Mouse (Mus musculus): Measurements from ENCODE around the gene Lpcat1. TPM values are rescaled to one million over a fixed set of nuclear protein-coding genes. Genes with fewer than 3 reads are reported as not detected.

Lpcat1 gene
- polyA plus RNA-seq, 1 experiment from 2014 or later, result 26.6 TPM

DNA sequence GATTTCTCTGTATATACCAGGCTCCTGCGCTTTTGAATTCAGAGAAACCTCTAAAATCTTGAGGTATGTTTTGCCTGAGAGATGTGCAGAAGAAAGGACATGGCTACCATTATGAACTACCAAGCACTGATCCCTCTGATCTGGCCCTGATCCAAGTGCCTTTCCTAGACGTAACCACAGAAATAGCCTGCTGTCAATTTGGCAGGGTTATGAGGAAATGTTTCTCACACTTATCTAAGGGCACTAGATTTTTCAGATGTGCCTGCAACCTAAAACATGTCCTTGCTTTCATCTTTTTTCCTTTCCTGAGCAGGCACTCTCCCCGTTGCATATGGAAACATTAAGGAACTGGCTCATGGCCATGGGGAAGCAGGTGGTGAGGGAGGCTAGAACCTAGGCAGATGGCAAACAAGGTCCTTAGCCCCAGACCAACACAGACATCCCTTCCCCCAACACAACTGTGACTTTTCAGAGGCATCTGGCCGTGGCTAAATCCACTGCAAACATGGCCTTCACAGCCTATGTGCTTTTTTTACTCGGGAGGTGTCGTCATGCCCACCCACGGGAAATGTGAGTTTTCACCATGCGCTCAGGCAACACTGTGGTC, 23.7 kb downstream of the Lpcat1 start:
- Histone ChIP-seq H3K36me3 (ENCODE audit: control insufficient read depth, insufficient read depth, low read length) (peaks cover 19% of the 10 kb centered on the region), H3K27me3 (ENCODE audit: control insufficient read depth, insufficient read depth, low read length) (no peaks in the 10 kb centered on the region), H3K9ac (ENCODE audit: low read depth, low read length) (no peak overlapping the region), H3K4me1 (ENCODE audit: control insufficient read depth, insufficient read depth, low read length) (0 out of 2 replicates have a peak, but pooled peaks cover 4% of the 10 kb centered on the region), H3K4me3 (ENCODE audit: low read depth, low read length) (no peak overlapping the region), H3K4me2 (no peak overlapping the region), H3K27ac (ENCODE audit: low read depth, low read length) (no peak overlapping the region), H3K9me3 (replicated peaks; ENCODE audit: control insufficient read depth, low read length) (0 out of 2 replicates have a peak, but pooled peaks cover 2% of the 10 kb centered on the region)
- 78% methylated on average over 8 of the region's 8 CpGs for WGBS (ENCODE audit: insufficient replicate concordance)
- ATAC-seq (replicated peaks; ENCODE audit: insufficient number of reproducible peaks, low FRiP score, low TSS enrichment), result no peak

GRCm38 (mm10) chr13:73493183-73493582, 26.2 kb downstream of the Lpcat1 start:
- H3K27me3 ChIP-seq (ENCODE audit: control insufficient read depth, insufficient read depth, low read length), result no peaks in the 10 kb centered on the region
- no peak overlapping the region for H3K27ac ChIP-seq (ENCODE audit: low read depth, low read length)
- H3K4me1 ChIP-seq (ENCODE audit: control insufficient read depth, insufficient read depth, low read length), result 0 out of 2 replicates have a peak, but pooled peaks cover under 1% of the 10 kb centered on the region
- no peak overlapping the region for H3K4me3 ChIP-seq (ENCODE audit: low read depth, low read length)
- H3K9ac ChIP-seq (ENCODE audit: low read depth, low read length), result no peak overlapping the region
- ATAC-seq (replicated peaks; ENCODE audit: insufficient number of reproducible peaks, low FRiP score, low TSS enrichment), result no peak
- 87% methylated on average over 4 of the region's 4 CpGs for WGBS (ENCODE audit: insufficient replicate concordance)
- H3K4me2 ChIP-seq, result no peak overlapping the region
- H3K36me3 ChIP-seq (ENCODE audit: control insufficient read depth, insufficient read depth, low read length), result peaks cover 19% of the 10 kb centered on the region
- no peaks in the 10 kb centered on the region for H3K9me3 ChIP-seq (replicated peaks; ENCODE audit: control insufficient read depth, low read length)

GRCm38 (mm10) chr13:73494528-73494927, 27.5 kb downstream of the Lpcat1 start:
- Histone ChIP-seq H3K9me3 (replicated peaks; ENCODE audit: control insufficient read depth, low read length) (no peaks in the 10 kb centered on the region), H3K9ac (ENCODE audit: low read depth, low read length) (no peak overlapping the region), H3K4me1 (ENCODE audit: control insufficient read depth, insufficient read depth, low read length) (no peaks in the 10 kb centered on the region), H3K36me3 (ENCODE audit: control insufficient read depth, insufficient read depth, low read length) (peaks cover 18% of the 10 kb centered on the region), H3K27me3 (ENCODE audit: control insufficient read depth, insufficient read depth, low read length) (no peaks in the 10 kb centered on the region), H3K4me3 (ENCODE audit: low read depth, low read length) (no peak overlapping the region), H3K27ac (ENCODE audit: low read depth, low read length) (no peak overlapping the region), H3K4me2 (no peak overlapping the region)
- WGBS (ENCODE audit: insufficient replicate concordance), result 75% methylated on average over 9 of the region's 9 CpGs
- no peak for ATAC-seq (replicated peaks; ENCODE audit: insufficient number of reproducible peaks, low FRiP score, low TSS enrichment)

GRCm38 (mm10) chr13:73496137-73496536, 29.1 kb downstream of the Lpcat1 start:
- Histone ChIP-seq H3K9me3 (replicated peaks; ENCODE audit: control insufficient read depth, low read length) (no peaks in the 10 kb centered on the region), H3K9ac (ENCODE audit: low read depth, low read length) (no peak overlapping the region), H3K27ac (ENCODE audit: low read depth, low read length) (no peak overlapping the region), H3K4me1 (ENCODE audit: control insufficient read depth, insufficient read depth, low read length) (peaks cover 10% of the 10 kb centered on the region), H3K27me3 (ENCODE audit: control insufficient read depth, insufficient read depth, low read length) (no peaks in the 10 kb centered on the region), H3K4me3 (ENCODE audit: low read depth, low read length) (no peak overlapping the region), H3K36me3 (ENCODE audit: control insufficient read depth, insufficient read depth, low read length) (peaks cover 14% of the 10 kb centered on the region), H3K4me2 (no peak overlapping the region)
- no peak for ATAC-seq (replicated peaks; ENCODE audit: insufficient number of reproducible peaks, low FRiP score, low TSS enrichment)
- 68% methylated on average over 2 of the region's 2 CpGs for WGBS (ENCODE audit: insufficient replicate concordance)

GRCm38 (mm10) chr13:73499893-73500604, 33.1 kb downstream of the Lpcat1 start:
- no peaks in the 10 kb centered on the region for H3K9me3 ChIP-seq (replicated peaks; ENCODE audit: control insufficient read depth, low read length)
- peaks cover 13% of the 10 kb centered on the region for H3K36me3 ChIP-seq (ENCODE audit: control insufficient read depth, insufficient read depth, low read length)
- H3K4me1 ChIP-seq (ENCODE audit: control insufficient read depth, insufficient read depth, low read length), result peaks cover 10% of the 10 kb centered on the region
- peak overlapping the region; percentile 14; the same call in 1 of the 2 replicates for H3K4me2 ChIP-seq
- ATAC-seq (replicated peaks; ENCODE audit: insufficient number of reproducible peaks, low FRiP score, low TSS enrichment), result peak; percentile 89
- peak overlapping the region; percentile 84 for H3K27ac ChIP-seq (ENCODE audit: low read depth, low read length)
- no peak overlapping the region for H3K4me3 ChIP-seq (ENCODE audit: low read depth, low read length)
- H3K27me3 ChIP-seq (ENCODE audit: control insufficient read depth, insufficient read depth, low read length), result no peaks in the 10 kb centered on the region
- 44% methylated on average over 6 of the region's 6 CpGs for WGBS (ENCODE audit: insufficient replicate concordance)
- peak overlapping the region; percentile 49; the same call in 1 of the 2 replicates for H3K9ac ChIP-seq (ENCODE audit: low read depth, low read length)

DNA sequence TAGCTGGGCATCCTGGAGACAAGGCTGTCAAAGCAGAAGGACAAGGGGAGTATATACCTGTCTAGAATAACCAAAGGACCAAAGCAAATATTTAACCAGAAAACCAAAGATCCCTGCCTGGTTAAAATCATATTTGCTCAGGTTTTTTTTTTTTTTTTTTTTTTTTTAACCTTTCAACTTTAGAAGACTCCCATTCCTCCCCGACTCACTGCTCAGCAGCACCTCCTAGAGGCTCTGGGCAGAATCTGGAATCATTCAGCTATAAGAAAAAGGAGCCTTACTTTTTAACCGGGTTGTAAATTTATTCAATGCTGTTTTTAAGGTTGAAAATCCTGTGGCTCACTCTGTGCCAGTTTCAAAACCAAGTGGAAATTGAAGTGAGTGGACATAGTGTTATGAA, 35.7 kb downstream of the Lpcat1 start:
- no peaks in the 10 kb centered on the region for H3K9me3 ChIP-seq (replicated peaks; ENCODE audit: control insufficient read depth, low read length)
- H3K27ac ChIP-seq (ENCODE audit: low read depth, low read length), result no peak overlapping the region
- H3K27me3 ChIP-seq (ENCODE audit: control insufficient read depth, insufficient read depth, low read length), result no peaks in the 10 kb centered on the region
- H3K4me1 ChIP-seq (ENCODE audit: control insufficient read depth, insufficient read depth, low read length), result peaks cover 10% of the 10 kb centered on the region
- no peak for ATAC-seq (replicated peaks; ENCODE audit: insufficient number of reproducible peaks, low FRiP score, low TSS enrichment)
- no peak overlapping the region for H3K4me3 ChIP-seq (ENCODE audit: low read depth, low read length)
- 66% methylated on average over 2 of the region's 2 CpGs for WGBS (ENCODE audit: insufficient replicate concordance)
- no peak overlapping the region for H3K4me2 ChIP-seq
- peaks cover 5% of the 10 kb centered on the region for H3K36me3 ChIP-seq (ENCODE audit: control insufficient read depth, insufficient read depth, low read length)
- H3K9ac ChIP-seq (ENCODE audit: low read depth, low read length), result no peak overlapping the region

DNA sequence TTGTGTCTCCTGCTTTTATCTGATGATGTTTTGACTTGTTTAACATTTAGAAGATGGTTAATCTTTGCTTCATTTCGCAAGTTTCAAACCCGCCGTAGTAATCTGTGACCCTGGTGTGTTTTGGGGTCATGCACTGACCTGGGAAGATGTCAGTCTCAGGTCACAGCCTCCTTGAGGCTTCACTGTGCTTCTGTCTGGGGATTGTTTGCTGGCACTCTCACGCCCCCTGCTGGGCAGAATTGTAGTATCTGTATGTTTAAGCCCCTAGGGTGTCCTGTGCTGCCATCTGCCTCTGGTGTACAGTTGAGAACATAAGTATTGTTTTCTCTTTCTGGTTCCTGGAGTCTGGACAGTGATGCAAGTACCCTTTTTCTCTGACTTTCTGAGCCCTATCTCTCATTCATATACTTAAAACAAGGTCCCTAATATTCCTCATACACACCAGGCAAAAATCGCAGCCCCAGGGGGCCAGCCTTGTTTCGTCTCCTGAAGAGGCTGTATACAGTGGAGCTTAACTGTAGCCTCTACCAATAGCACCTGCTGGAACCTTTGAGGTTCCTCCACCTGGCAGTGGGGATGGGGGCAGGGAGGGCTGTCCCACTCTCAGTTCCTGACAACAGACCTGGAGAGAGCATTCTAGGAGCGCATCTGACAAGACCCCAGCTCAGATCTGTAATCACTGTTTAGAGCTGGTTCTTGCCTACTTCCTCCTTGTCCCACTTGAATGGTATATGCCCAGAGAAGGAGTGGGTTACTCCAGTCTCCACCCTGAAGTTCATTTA, 38.9 kb downstream of the Lpcat1 start:
- Histone ChIP-seq H3K27ac (ENCODE audit: low read depth, low read length) (no peak overlapping the region), H3K36me3 (ENCODE audit: control insufficient read depth, insufficient read depth, low read length) (peaks cover 10% of the 10 kb centered on the region), H3K9ac (ENCODE audit: low read depth, low read length) (no peak overlapping the region), H3K27me3 (ENCODE audit: control insufficient read depth, insufficient read depth, low read length) (no peaks in the 10 kb centered on the region), H3K9me3 (replicated peaks; ENCODE audit: control insufficient read depth, low read length) (no peaks in the 10 kb centered on the region), H3K4me2 (no peak overlapping the region), H3K4me3 (ENCODE audit: low read depth, low read length) (no peak overlapping the region), H3K4me1 (ENCODE audit: control insufficient read depth, insufficient read depth, low read length) (peaks cover 4% of the 10 kb centered on the region)
- peak; percentile 47; the same call in 1 of the 2 replicates for ATAC-seq (replicated peaks; ENCODE audit: insufficient number of reproducible peaks, low FRiP score, low TSS enrichment)
- 66% methylated on average over 7 of the region's 7 CpGs for WGBS (ENCODE audit: insufficient replicate concordance)

DNA sequence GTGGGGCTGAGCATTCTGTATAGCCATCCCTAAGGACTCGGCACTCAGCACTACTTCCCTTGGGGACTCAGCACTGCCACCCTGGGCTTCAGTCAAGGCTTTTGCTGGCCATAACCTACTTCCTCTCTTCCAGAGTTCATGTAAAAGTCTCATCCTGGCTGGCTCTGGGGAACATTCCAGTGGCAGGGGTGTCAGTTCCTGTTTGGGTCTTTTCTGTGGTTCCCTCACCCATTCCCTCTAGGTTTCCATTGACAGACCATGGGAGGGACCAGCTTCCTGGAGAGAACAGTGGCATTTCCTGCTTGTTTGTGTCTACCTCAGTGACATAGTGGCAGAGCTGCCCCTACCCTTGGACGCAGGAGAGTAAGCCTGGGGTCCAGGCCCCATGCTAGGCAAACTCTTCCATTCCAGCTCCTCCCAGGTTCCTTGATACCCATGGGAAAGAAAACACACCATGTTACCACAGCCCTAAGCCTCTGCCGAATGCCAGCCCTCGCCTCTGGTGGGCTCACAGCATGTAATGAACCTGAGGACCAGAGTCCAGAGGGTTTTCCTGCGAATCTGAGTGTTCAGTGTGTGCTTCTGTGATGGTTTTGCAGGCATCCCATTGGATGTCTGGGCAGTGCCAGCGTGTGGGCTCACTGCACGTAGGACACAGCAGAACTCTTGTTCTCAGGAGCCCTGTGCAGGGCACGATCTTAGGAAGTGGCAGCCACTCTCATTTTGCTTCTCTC, 42.0 kb downstream of the Lpcat1 start:
- H3K9me3 ChIP-seq (replicated peaks; ENCODE audit: control insufficient read depth, low read length), result no peaks in the 10 kb centered on the region
- no peak overlapping the region; the same call in 1 of the 2 replicates for H3K27ac ChIP-seq (ENCODE audit: low read depth, low read length)
- no peak overlapping the region for H3K4me3 ChIP-seq (ENCODE audit: low read depth, low read length)
- no peak overlapping the region for H3K4me2 ChIP-seq
- 0 out of 2 replicates have a peak, but pooled peaks cover 3% of the 10 kb centered on the region for H3K4me1 ChIP-seq (ENCODE audit: control insufficient read depth, insufficient read depth, low read length)
- H3K9ac ChIP-seq (ENCODE audit: low read depth, low read length), result no peak overlapping the region
- H3K27me3 ChIP-seq (ENCODE audit: control insufficient read depth, insufficient read depth, low read length), result no peaks in the 10 kb centered on the region
- peaks cover 11% of the 10 kb centered on the region for H3K36me3 ChIP-seq (ENCODE audit: control insufficient read depth, insufficient read depth, low read length)
- no peak for ATAC-seq (replicated peaks; ENCODE audit: insufficient number of reproducible peaks, low FRiP score, low TSS enrichment)
- 79% methylated on average over 8 of the region's 8 CpGs for WGBS (ENCODE audit: insufficient replicate concordance)
